Mouse (Mus musculus) neural tube, embryonic 15.5 days (tissue): ENCODE measurements around the gene Smap1. TPM values are rescaled to one million over a fixed set of nuclear protein-coding genes. Genes with fewer than 3 reads are reported as not detected.
A peak's percentile ranks its signal among the peaks of the same experiment; 100 is the strongest.
"Not testable (repeated sequence)": the region's sequence is repeated elsewhere in the genome, so short reads cannot be mapped to it uniquely, and the experiment has no call there.

ENCODE experiments used
- ATAC-seq: fragments of 200-750 bp; cut with Nextera tagmentation; 2 replicates; pipeline ENCODE4 v1.8.0; 2017; ENCODE audit warnings: mild to moderate bottlenecking, moderate TSS enrichment, moderate library complexity; ENCODE audit not compliant: low FRiP score
- H3K27ac ChIP-seq: fragments of 300-500 bp; sonication (generic); replicated peaks from 2 replicates; pipeline ENCODE4 v1.5.1; 2015; ENCODE audit warnings: mild to moderate bottlenecking, inconsistent platforms
- H3K27me3 ChIP-seq: fragments of 300-500 bp; sonication (generic); replicated peaks from 2 replicates; pipeline ENCODE4 v1.6.1; 2015; ENCODE audit warnings: inconsistent platforms
- H3K36me3 ChIP-seq: fragments of 300-500 bp; sonication (generic); 2 replicates; pipeline ENCODE4 v1.6.1; 2015; ENCODE audit warnings: inconsistent platforms
- H3K4me1 ChIP-seq: fragments of 300-500 bp; sonication (generic); 2 replicates; pipeline ENCODE4 v1.6.1; 2015; ENCODE audit warnings: inconsistent platforms
- H3K4me2 ChIP-seq: fragments of 300-500 bp; sonication (generic); 2 replicates; pipeline ENCODE4 v1.6.1; 2015; ENCODE audit warnings: inconsistent platforms, mild to moderate bottlenecking, moderate library complexity
- H3K4me3 ChIP-seq: fragments of 300-500 bp; sonication (generic); replicated peaks from 2 replicates; pipeline ENCODE4 v1.5.1; 2015; ENCODE audit warnings: mild to moderate bottlenecking, inconsistent platforms
- H3K9ac ChIP-seq: fragments of 300-500 bp; sonication (generic); replicated peaks from 2 replicates; pipeline ENCODE4 v1.6.1; 2015; ENCODE audit warnings: mild to moderate bottlenecking, inconsistent platforms
- H3K9me3 ChIP-seq: fragments of 300-500 bp; sonication (generic); replicated peaks from 2 replicates; pipeline ENCODE4 v1.6.1; 2016; ENCODE audit warnings: inconsistent platforms
- WGBS: fragments of 180-500 bp; shearing (Covaris S2); methylation state at CpG from one replicate; pipeline ENCODE4 v1.1.7; 2015; ENCODE audit warnings: mixed read lengths; 5-methylcytosine and 5-hydroxymethylcytosine counted together
- polyA plus RNA-seq: library from polyadenylated mRNA; unstranded; fragments of >200 nt; fragmentation: Nextera tagmentation; extraction: Ambion mirVana; gene quantifications from 2 replicates; pipeline ENCODE4 v1.2.1, GENCODE M21; 2015

Gene Smap1
- polyA plus RNA-seq: 88.3 and 111 TPM in 2 replicates

- Histone ChIP-seq H3K4me3 (peak within 1 kb of the TSS; percentile 77), H3K27ac (peak within 1 kb of the TSS; percentile 95), H3K9ac (peak within 1 kb of the TSS; percentile 92), H3K9me3 (no peaks in the 10 kb centered on the region), H3K4me2 (peak within 1 kb of the TSS; percentile 72), H3K27me3 (no peaks in the 10 kb centered on the region), H3K4me1 (peaks cover 28% of the 10 kb centered on the region), H3K36me3 (no peaks in the 10 kb centered on the region)
- WGBS: 0% methylated on average over 80 of the region's 113 CpGs
- ATAC-seq: peak; percentile 95
These were observed at the start of gene Smap1 for GRCm38 (mm10) chr1:23921711-23922529. Gene Smap1 (minus strand): TSS chr1:23922317.

GRCm38 (mm10) chr1:23971159-23971558 lies 49.0 kb upstream of the Smap1 start:
- not testable (repeated sequence) for H3K9ac ChIP-seq, H3K4me1 ChIP-seq, H3K4me2 ChIP-seq, H3K9me3 ChIP-seq, H3K36me3 ChIP-seq, H3K4me3 ChIP-seq, H3K27me3 ChIP-seq, H3K27ac ChIP-seq, ATAC-seq
- 90% methylated on average over 4 of the region's 4 CpGs for WGBS

GRCm38 (mm10) chr1:23968027-23968725 lies 46.1 kb upstream of the Smap1 start:
- no peak overlapping the region for H3K9ac ChIP-seq
- H3K36me3 ChIP-seq: no peaks in the 10 kb centered on the region
- H3K4me1 ChIP-seq: no peaks in the 10 kb centered on the region
- H3K27ac ChIP-seq: no peak overlapping the region
- WGBS: 90% methylated on average over 9 of the region's 9 CpGs
- no peak for ATAC-seq
- no peaks in the 10 kb centered on the region for H3K27me3 ChIP-seq
- H3K4me2 ChIP-seq: no peak overlapping the region
- H3K4me3 ChIP-seq: no peak overlapping the region
- H3K9me3 ChIP-seq: peaks cover 4% of the 10 kb centered on the region; the same call in 1 of the 2 replicates

GRCm38 (mm10) chr1:23966226-23966625 lies 44.1 kb upstream of the Smap1 start:
- no peaks in the 10 kb centered on the region for H3K36me3 ChIP-seq
- H3K9me3 ChIP-seq: peaks cover 4% of the 10 kb centered on the region; the same call in 1 of the 2 replicates
- no peak overlapping the region for H3K4me3 ChIP-seq
- no peak overlapping the region for H3K4me2 ChIP-seq
- ATAC-seq: no peak
- no peak overlapping the region for H3K27ac ChIP-seq
- H3K9ac ChIP-seq: no peak overlapping the region
- 81% methylated on average over 1 of the region's 1 CpGs for WGBS
- H3K27me3 ChIP-seq: no peaks in the 10 kb centered on the region
- no peaks in the 10 kb centered on the region for H3K4me1 ChIP-seq

- no peaks in the 10 kb centered on the region for H3K27me3 ChIP-seq
- H3K27ac ChIP-seq: no peak overlapping the region
- H3K4me1 ChIP-seq: no peaks in the 10 kb centered on the region
- H3K4me3 ChIP-seq: peak overlapping the region; percentile 4; the same call in 1 of the 2 replicates
- no peaks in the 10 kb centered on the region for H3K9me3 ChIP-seq
- peak overlapping the region; percentile 39 for H3K4me2 ChIP-seq
- H3K36me3 ChIP-seq: no peaks in the 10 kb centered on the region
- no peak overlapping the region for H3K9ac ChIP-seq
- WGBS: 13% methylated on average over 6 of the region's 6 CpGs
- no peak for ATAC-seq
These were observed 37.3 kb upstream of the Smap1 start for GRCm38 (mm10) chr1:23959415-23959732.

- Histone ChIP-seq H3K9me3 (no peaks in the 10 kb centered on the region), H3K4me2 (peak overlapping the region; percentile 39), H3K4me1 (no peaks in the 10 kb centered on the region), H3K9ac (no peak overlapping the region), H3K27me3 (no peaks in the 10 kb centered on the region), H3K27ac (no peak overlapping the region), H3K4me3 (peak overlapping the region; percentile 4; the same call in 1 of the 2 replicates), H3K36me3 (no peaks in the 10 kb centered on the region)
- no peak for ATAC-seq
- 17% methylated on average over 13 of the region's 13 CpGs for WGBS
These were observed 36.7 kb upstream of the Smap1 start for GRCm38 (mm10) chr1:23958668-23959414.

GRCm38 (mm10) chr1:23958101-23958500 lies 36.0 kb upstream of the Smap1 start:
- H3K27ac ChIP-seq: no peak overlapping the region
- no peak overlapping the region for H3K4me3 ChIP-seq
- no peak for ATAC-seq
- no peaks in the 10 kb centered on the region for H3K36me3 ChIP-seq
- no peaks in the 10 kb centered on the region for H3K27me3 ChIP-seq
- H3K9me3 ChIP-seq: no peaks in the 10 kb centered on the region
- no peak overlapping the region for H3K4me2 ChIP-seq
- WGBS: 96% methylated on average over 6 of the region's 6 CpGs
- H3K4me1 ChIP-seq: no peaks in the 10 kb centered on the region
- H3K9ac ChIP-seq: no peak overlapping the region

- H3K4me3 ChIP-seq: no peak overlapping the region
- H3K4me1 ChIP-seq: no peaks in the 10 kb centered on the region
- no peak overlapping the region for H3K27ac ChIP-seq
- WGBS: 94% methylated on average over 4 of the region's 4 CpGs
- no peaks in the 10 kb centered on the region for H3K36me3 ChIP-seq
- H3K27me3 ChIP-seq: no peaks in the 10 kb centered on the region
- no peak overlapping the region for H3K9ac ChIP-seq
- H3K9me3 ChIP-seq: no peaks in the 10 kb centered on the region
- no peak overlapping the region for H3K4me2 ChIP-seq
- ATAC-seq: no peak
These were observed 33.4 kb upstream of the Smap1 start for GRCm38 (mm10) chr1:23955539-23955938.

GRCm38 (mm10) chr1:23953921-23954320 lies 31.8 kb upstream of the Smap1 start:
- 84% methylated on average over 13 of the region's 13 CpGs for WGBS

GRCm38 (mm10) chr1:23948778-23949699 lies 26.9 kb upstream of the Smap1 start:
- H3K4me1 ChIP-seq: peaks cover 4% of the 10 kb centered on the region; the same call in 1 of the 2 replicates
- H3K9ac ChIP-seq: no peak overlapping the region
- H3K36me3 ChIP-seq: no peaks in the 10 kb centered on the region
- H3K27ac ChIP-seq: 0 out of 2 replicates have a peak overlapping the region, but pooled peaks have one; percentile 23
- no peaks in the 10 kb centered on the region for H3K27me3 ChIP-seq
- ATAC-seq: no peak
- no peak overlapping the region for H3K4me2 ChIP-seq
- WGBS: 71% methylated on average over 15 of the region's 15 CpGs
- H3K4me3 ChIP-seq: no peak overlapping the region
- no peaks in the 10 kb centered on the region for H3K9me3 ChIP-seq

More at GRCm38 (mm10) chr1:23953921-23954320, 31.8 kb upstream of the Smap1 start:
- no peaks in the 10 kb centered on the region for H3K9me3 ChIP-seq
- H3K27ac ChIP-seq: no peak overlapping the region
- no peak overlapping the region for H3K4me3 ChIP-seq
- H3K36me3 ChIP-seq: no peaks in the 10 kb centered on the region
- no peak overlapping the region for H3K9ac ChIP-seq
- no peak for ATAC-seq
- H3K4me2 ChIP-seq: no peak overlapping the region
- H3K27me3 ChIP-seq: no peaks in the 10 kb centered on the region
- H3K4me1 ChIP-seq: no peaks in the 10 kb centered on the region
